Mouse (Mus musculus) heart, embryonic 15.5 days (tissue): ENCODE data around the gene Fance. TPM values are rescaled to one million over a fixed set of nuclear protein-coding genes. Genes with fewer than 3 reads are reported as not detected.

ENCODE experiments used
- ATAC-seq: fragments of 200-750 bp; cut with Nextera tagmentation; replicated peaks from 2 replicates; pipeline ENCODE4 v1.8.0; 2017; ENCODE audit warnings: low read depth, moderate TSS enrichment; ENCODE audit not compliant: insufficient number of reproducible peaks, insufficient read depth, low FRiP score
- H3K27ac ChIP-seq: fragments of 300-500 bp; sonication (generic); 2 replicates; pipeline ENCODE4 v1.5.1; 2015; ENCODE audit warnings: mild to moderate bottlenecking, inconsistent platforms
- H3K27me3 ChIP-seq: fragments of 300-500 bp; sonication (generic); 2 replicates; pipeline ENCODE4 v1.6.1; 2015; ENCODE audit warnings: inconsistent platforms
- H3K36me3 ChIP-seq: fragments of 300-500 bp; sonication (generic); 2 replicates; pipeline ENCODE4 v1.6.1; 2015; ENCODE audit warnings: mild to moderate bottlenecking, inconsistent platforms
- H3K4me1 ChIP-seq: fragments of 300-500 bp; sonication (generic); replicated peaks from 2 replicates; pipeline ENCODE4 v1.6.1; 2015; ENCODE audit warnings: inconsistent platforms
- H3K4me2 ChIP-seq: fragments of 300-500 bp; sonication (generic); 2 replicates; pipeline ENCODE4 v1.6.1; 2015; ENCODE audit warnings: inconsistent platforms, mild to moderate bottlenecking, moderate library complexity
- H3K4me3 ChIP-seq: fragments of 300-500 bp; sonication (generic); 2 replicates; pipeline ENCODE4 v1.5.1; 2015; ENCODE audit warnings: mild to moderate bottlenecking, inconsistent platforms
- H3K9ac ChIP-seq: fragments of 300-500 bp; sonication (generic); 2 replicates; pipeline ENCODE4 v1.6.1; 2015; ENCODE audit warnings: mild to moderate bottlenecking, inconsistent platforms
- H3K9me3 ChIP-seq: fragments of 300-500 bp; sonication (generic); replicated peaks from 2 replicates; pipeline ENCODE4 v1.6.1; 2016; ENCODE audit warnings: inconsistent platforms
- WGBS: fragments of 180-500 bp; shearing (Covaris S2); methylation state at CpG from one replicate; pipeline ENCODE4 v1.1.7; 2015; ENCODE audit warnings: mixed read lengths; 5-methylcytosine and 5-hydroxymethylcytosine counted together
- polyA plus RNA-seq: library from polyadenylated mRNA; unstranded; fragments of >200 nt; fragmentation: Nextera tagmentation; extraction: Ambion mirVana; gene quantifications from 2 replicates; pipeline ENCODE4 v1.2.1, GENCODE M21; 2015

Fance gene
- 18.8 and 25.3 TPM in 2 replicates for polyA plus RNA-seq

GRCm38 (mm10) chr17:28313212-28313879 lies at the start of gene Fance:
Fance (plus strand) TSS chr17:28313519.
- under 1% methylated on average over 69 of the region's 69 CpGs for WGBS
- H3K27ac ChIP-seq = peak within 1 kb of the TSS; percentile 95
- peak within 1 kb of the TSS; percentile 96 for H3K9ac ChIP-seq
- peaks cover 24% of the 10 kb centered on the region for H3K36me3 ChIP-seq
- H3K27me3 ChIP-seq = no peaks in the 10 kb centered on the region
- H3K4me1 ChIP-seq = peaks cover 32% of the 10 kb centered on the region
- peak; percentile 97 for ATAC-seq
- no peaks in the 10 kb centered on the region for H3K9me3 ChIP-seq
- H3K4me2 ChIP-seq = peak within 1 kb of the TSS; percentile 91
- peak within 1 kb of the TSS; percentile 94 for H3K4me3 ChIP-seq

DNA sequence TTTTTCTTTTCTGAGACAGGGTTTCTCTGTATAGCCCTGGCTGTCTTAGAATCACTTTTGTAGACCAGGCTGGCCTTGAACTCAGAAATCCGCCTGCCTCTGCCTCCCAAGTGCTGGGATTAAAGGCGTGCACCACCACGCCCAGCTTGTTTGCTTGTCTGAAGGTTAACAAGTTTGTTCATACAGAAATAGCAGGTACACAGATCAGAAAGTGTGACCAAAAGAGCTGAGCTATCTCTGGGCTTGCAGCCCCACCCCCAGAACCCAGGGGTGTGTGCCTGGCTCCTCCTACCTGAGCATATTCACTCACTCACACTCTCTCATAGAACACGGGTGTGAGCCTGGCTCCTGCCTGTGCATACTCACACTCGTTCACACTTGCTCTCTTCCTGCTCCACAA lies 46.1 kb upstream of the Fance start:
- Histone ChIP-seq H3K36me3 (no peaks in the 10 kb centered on the region), H3K4me3 (no peak overlapping the region), H3K27ac (no peak overlapping the region), H3K27me3 (no peaks in the 10 kb centered on the region), H3K4me1 (peaks cover 8% of the 10 kb centered on the region), H3K4me2 (no peak overlapping the region), H3K9ac (no peak overlapping the region), H3K9me3 (no peaks in the 10 kb centered on the region)
- WGBS = 84% methylated on average over 5 of the region's 5 CpGs
- no peak for ATAC-seq

DNA sequence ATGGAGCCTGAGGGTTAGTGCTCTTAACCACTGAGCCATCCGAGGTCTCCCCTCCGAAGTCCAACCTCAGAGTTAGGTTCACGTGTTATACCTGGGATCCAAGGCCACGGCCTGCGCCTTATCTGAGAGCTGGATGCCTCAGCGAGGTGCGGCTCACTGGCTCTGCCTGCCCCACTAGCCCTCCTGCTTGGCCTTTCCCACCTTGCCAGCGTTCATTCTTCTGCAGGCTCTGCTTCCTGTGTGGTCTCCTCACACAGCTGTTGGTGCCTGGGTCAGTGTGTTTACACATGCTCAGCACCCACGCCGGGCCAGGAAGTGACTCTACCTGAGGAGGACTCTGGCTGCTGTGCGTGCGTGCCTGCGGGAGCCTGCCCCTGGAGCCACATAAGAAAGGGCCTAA lies 43.2 kb upstream of the Fance start:
- no peak overlapping the region for H3K4me3 ChIP-seq
- no peaks in the 10 kb centered on the region for H3K36me3 ChIP-seq
- no peak overlapping the region for H3K27ac ChIP-seq
- no peak overlapping the region for H3K9ac ChIP-seq
- no peaks in the 10 kb centered on the region for H3K27me3 ChIP-seq
- no peak for ATAC-seq
- peaks cover 14% of the 10 kb centered on the region for H3K4me1 ChIP-seq
- 63% methylated on average over 13 of the region's 13 CpGs for WGBS
- H3K9me3 ChIP-seq = no peaks in the 10 kb centered on the region
- no peak overlapping the region for H3K4me2 ChIP-seq

DNA sequence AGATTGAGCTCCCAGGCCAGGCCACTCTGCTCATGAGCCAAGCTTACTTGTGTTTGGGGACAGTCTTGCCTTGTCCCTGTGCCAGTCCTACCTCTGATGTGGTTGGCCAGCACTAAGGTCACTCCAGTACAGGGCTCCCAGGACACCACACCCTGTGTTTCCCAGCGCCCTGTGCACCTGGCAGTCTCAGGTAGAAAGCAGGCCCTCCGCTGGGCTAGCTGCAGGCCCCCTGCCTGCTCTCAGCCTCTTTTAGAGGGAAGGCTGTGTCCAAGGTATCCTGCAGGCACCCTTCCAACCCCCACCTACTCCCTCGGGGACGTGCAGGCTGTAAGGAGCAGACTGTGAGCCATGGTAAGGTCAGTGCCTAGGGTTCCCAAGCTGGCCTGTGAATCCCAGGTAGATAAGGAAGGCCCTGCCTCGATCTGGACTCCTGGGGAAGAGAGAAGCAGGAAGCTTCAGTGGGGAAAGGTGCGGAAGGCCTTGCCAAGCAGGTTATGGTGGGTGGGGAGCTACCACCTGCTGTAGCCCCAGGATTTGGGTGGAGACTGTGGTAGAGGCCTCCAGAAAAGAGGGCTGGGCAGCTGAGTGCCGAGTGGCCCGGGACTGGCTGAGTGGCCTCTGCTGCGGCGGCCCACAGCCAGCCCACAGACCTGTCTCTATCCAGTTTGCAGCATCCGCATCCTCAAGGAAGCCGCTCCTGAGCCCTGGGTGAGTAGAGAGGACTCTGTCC lies 41.6 kb upstream of the Fance start:
- 81% methylated on average over 12 of the region's 12 CpGs for WGBS
- H3K4me2 ChIP-seq = no peak overlapping the region
- H3K9me3 ChIP-seq = no peaks in the 10 kb centered on the region
- H3K9ac ChIP-seq = no peak overlapping the region
- peaks cover 14% of the 10 kb centered on the region for H3K4me1 ChIP-seq
- no peaks in the 10 kb centered on the region for H3K27me3 ChIP-seq
- no peaks in the 10 kb centered on the region for H3K36me3 ChIP-seq
- no peak for ATAC-seq
- H3K4me3 ChIP-seq = no peak overlapping the region
- no peak overlapping the region for H3K27ac ChIP-seq

DNA sequence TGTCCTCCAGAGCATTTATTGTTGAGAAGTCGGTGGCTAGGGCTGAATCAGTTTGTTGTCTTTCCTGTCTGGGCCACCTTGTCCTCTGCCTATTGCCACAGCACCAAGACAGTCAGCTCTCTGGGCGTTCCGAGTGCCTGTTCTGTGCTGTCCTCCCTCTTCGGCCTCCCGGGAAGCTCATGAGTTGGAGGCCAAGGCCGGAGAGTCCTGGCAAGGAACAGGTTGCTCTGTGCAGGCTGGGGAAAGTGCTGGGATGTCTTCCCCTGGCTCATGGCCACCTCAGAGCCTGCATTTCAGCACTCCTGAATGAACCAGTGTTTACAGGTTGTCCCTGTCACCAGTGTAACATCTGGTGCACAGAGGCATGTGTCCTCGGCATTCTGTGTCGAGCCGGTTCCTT lies 41.0 kb upstream of the Fance start:
- H3K4me2 ChIP-seq = no peak overlapping the region

GRCm38 (mm10) chr17:28272837-28273236 lies 40.5 kb upstream of the Fance start:
- no peak overlapping the region for H3K27ac ChIP-seq
- 50% methylated on average over 6 of the region's 6 CpGs for WGBS

More for the DNA sequence above, 41.0 kb upstream of the Fance start:
- peaks cover 14% of the 10 kb centered on the region for H3K4me1 ChIP-seq
- H3K36me3 ChIP-seq = no peaks in the 10 kb centered on the region
- no peaks in the 10 kb centered on the region for H3K9me3 ChIP-seq
- no peaks in the 10 kb centered on the region for H3K27me3 ChIP-seq
- ATAC-seq = no peak
- H3K9ac ChIP-seq = no peak overlapping the region
- H3K27ac ChIP-seq = no peak overlapping the region
- no peak overlapping the region for H3K4me3 ChIP-seq
- 70% methylated on average over 9 of the region's 9 CpGs for WGBS

GRCm38 (mm10) chr17:28274739-28275138 lies 38.6 kb upstream of the Fance start:
- no peaks in the 10 kb centered on the region for H3K27me3 ChIP-seq
- peaks cover 23% of the 10 kb centered on the region for H3K4me1 ChIP-seq
- 83% methylated on average over 3 of the region's 3 CpGs for WGBS
- no peak overlapping the region for H3K4me3 ChIP-seq
- H3K9me3 ChIP-seq = no peaks in the 10 kb centered on the region
- ATAC-seq = no peak
- H3K27ac ChIP-seq = no peak overlapping the region
- no peak overlapping the region for H3K9ac ChIP-seq
- H3K36me3 ChIP-seq = no peaks in the 10 kb centered on the region
- H3K4me2 ChIP-seq = no peak overlapping the region

More at GRCm38 (mm10) chr17:28272837-28273236, 40.5 kb upstream of the Fance start:
- Histone ChIP-seq H3K4me2 (no peak overlapping the region), H3K4me3 (no peak overlapping the region), H3K4me1 (peaks cover 14% of the 10 kb centered on the region), H3K9me3 (no peaks in the 10 kb centered on the region), H3K36me3 (no peaks in the 10 kb centered on the region), H3K9ac (no peak overlapping the region), H3K27me3 (no peaks in the 10 kb centered on the region)
- ATAC-seq = no peak

DNA sequence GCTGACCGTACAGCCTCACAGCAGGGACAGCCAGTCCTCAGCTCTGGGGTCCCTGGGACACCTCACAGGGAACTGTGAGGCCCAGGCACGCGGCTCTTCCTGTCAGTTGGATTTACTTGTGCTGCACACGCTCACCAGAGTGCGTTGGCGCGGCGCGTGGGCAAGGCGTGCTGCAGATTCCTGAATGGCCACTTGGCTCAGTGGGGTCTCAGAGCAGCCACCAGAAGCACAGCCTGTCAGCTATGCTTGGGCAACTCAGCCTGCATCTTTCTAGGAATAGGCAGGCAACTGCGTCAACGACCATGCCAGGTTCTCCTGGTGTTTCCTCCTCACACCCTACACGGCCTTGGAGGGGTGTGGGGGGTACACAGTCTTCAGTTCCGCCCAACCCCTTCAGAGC lies 36.1 kb upstream of the Fance start:
- peaks cover 33% of the 10 kb centered on the region for H3K4me1 ChIP-seq
- no peak overlapping the region for H3K4me3 ChIP-seq
- ATAC-seq = no peak
- no peaks in the 10 kb centered on the region for H3K9me3 ChIP-seq
- no peaks in the 10 kb centered on the region for H3K27me3 ChIP-seq
- 81% methylated on average over 14 of the region's 14 CpGs for whole genome bisulfite sequencing
- H3K36me3 ChIP-seq = no peaks in the 10 kb centered on the region
- H3K27ac ChIP-seq = no peak overlapping the region
- H3K9ac ChIP-seq = no peak overlapping the region
- H3K4me2 ChIP-seq = no peak overlapping the region

DNA sequence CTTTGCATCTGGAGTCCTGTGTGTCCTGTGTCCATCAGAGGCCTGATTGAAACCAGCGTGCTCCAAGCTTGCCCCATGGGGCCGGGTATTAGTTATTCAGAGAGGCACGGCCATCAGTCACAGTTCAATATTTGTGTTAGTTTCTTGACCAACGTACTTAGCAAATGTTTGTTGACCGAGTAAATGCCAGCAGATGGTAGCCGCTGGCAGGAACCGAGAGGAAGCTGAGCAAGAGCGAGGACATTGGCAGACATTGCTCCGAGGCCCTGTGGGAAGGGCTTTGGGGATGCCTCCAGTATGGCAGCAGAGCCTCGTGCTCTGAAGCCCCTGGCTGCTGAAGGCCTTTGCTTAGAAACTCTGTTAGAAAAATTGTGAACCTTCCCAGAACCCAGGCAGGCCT lies 35.6 kb upstream of the Fance start:
- Histone ChIP-seq H3K4me3 (no peak overlapping the region), H3K9ac (no peak overlapping the region), H3K9me3 (no peaks in the 10 kb centered on the region), H3K27ac (no peak overlapping the region), H3K27me3 (no peaks in the 10 kb centered on the region), H3K4me2 (no peak overlapping the region), H3K4me1 (peaks cover 28% of the 10 kb centered on the region), H3K36me3 (no peaks in the 10 kb centered on the region)
- 72% methylated on average over 10 of the region's 10 CpGs for WGBS
- no peak for ATAC-seq

GRCm38 (mm10) chr17:28278156-28278555 lies 35.2 kb upstream of the Fance start:
- Histone ChIP-seq H3K4me1 (peaks cover 26% of the 10 kb centered on the region), H3K4me3 (no peak overlapping the region), H3K9me3 (no peaks in the 10 kb centered on the region), H3K27me3 (no peaks in the 10 kb centered on the region), H3K36me3 (no peaks in the 10 kb centered on the region), H3K9ac (no peak overlapping the region), H3K4me2 (no peak overlapping the region), H3K27ac (no peak overlapping the region)
- no peak for ATAC-seq
- WGBS = 83% methylated on average over 3 of the region's 3 CpGs

DNA sequence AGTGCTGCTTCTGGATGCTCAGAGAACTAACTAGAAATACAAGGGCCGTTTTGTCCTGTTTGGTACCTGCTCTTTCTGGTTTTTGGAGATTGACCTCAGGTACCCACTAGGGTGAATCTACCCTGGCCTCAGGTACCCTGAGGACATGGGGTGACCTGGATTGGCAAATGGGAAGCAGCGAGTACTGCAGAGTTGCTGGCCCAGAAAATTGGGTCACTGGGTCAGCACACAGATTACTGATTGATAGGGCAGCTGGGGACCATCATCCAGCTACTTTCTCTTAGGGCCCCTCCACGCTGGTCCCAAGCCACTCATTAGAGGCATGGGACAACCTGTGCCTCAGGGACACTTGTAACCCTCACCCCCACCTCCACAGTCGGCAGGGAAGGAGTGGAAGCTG lies 34.1 kb upstream of the Fance start:
- no peak overlapping the region for H3K4me3 ChIP-seq
- no peaks in the 10 kb centered on the region for H3K27me3 ChIP-seq
- H3K9ac ChIP-seq = no peak overlapping the region
- WGBS = 51% methylated on average over 4 of the region's 4 CpGs
- peaks cover 26% of the 10 kb centered on the region for H3K4me1 ChIP-seq
- H3K9me3 ChIP-seq = no peaks in the 10 kb centered on the region
- no peak overlapping the region for H3K4me2 ChIP-seq
- H3K36me3 ChIP-seq = no peaks in the 10 kb centered on the region
- ATAC-seq = no peak
- 0 out of 2 replicates have a peak overlapping the region, but pooled peaks have one; percentile 2 for H3K27ac ChIP-seq
